Mouse (Mus musculus) forebrain, embryonic 16.5 days (tissue): Measurements from ENCODE around the gene Gm49403. TPM values are rescaled to one million over a fixed set of nuclear protein-coding genes. Genes with fewer than 3 reads are reported as not detected.

Experiments used
- ATAC-seq: fragments of 200-750 bp; cut with Nextera tagmentation; 2 replicates; pipeline ENCODE4 v1.8.0; 2017; ENCODE audit warnings: mild to moderate bottlenecking, moderate library complexity
- H3K27ac ChIP-seq: fragments of 300-500 bp; sonication (generic); 2 replicates; pipeline ENCODE4 v1.5.1; 2014; ENCODE audit warnings: low read length, control low read depth
- H3K27me3 ChIP-seq: fragments of 300-500 bp; sonication (generic); replicated peaks from 2 replicates; pipeline ENCODE4 v1.6.1; 2014; ENCODE audit warnings: low read length; ENCODE audit not compliant: control insufficient read depth, insufficient read depth
- H3K36me3 ChIP-seq: fragments of 300-500 bp; sonication (generic); 2 replicates; pipeline ENCODE4 v1.6.1; 2014; ENCODE audit not compliant: control insufficient read depth, insufficient read depth
- H3K4me1 ChIP-seq: fragments of 300-500 bp; sonication (generic); replicated peaks from 2 replicates; pipeline ENCODE4 v1.6.1; 2014; ENCODE audit warnings: low read length; ENCODE audit not compliant: control insufficient read depth, insufficient read depth
- H3K4me2 ChIP-seq: fragments of 300-500 bp; sonication (generic); 2 replicates; pipeline ENCODE4 v1.6.1; 2014; ENCODE audit warnings: mild to moderate bottlenecking, low read length, control low read depth
- H3K4me3 ChIP-seq: fragments of 300-500 bp; sonication (generic); replicated peaks from 2 replicates; pipeline ENCODE4 v1.5.1; 2014; ENCODE audit warnings: mild to moderate bottlenecking, low read length, control low read depth
- H3K9ac ChIP-seq: fragments of 300-500 bp; sonication (generic); replicated peaks from 2 replicates; pipeline ENCODE4 v1.6.1; 2014; ENCODE audit warnings: low read depth, low read length, control low read depth
- H3K9me3 ChIP-seq: fragments of 300-500 bp; sonication (generic); 2 replicates; pipeline ENCODE4 v1.6.1; 2016; ENCODE audit warnings: low read length; ENCODE audit not compliant: control insufficient read depth
- WGBS: fragments of 180-500 bp; shearing (Covaris S2); extraction: QIAGEN DNeasy Blood & Tissue Kit; methylation state at CpG from one replicate; pipeline ENCODE4 v1.1.7; 2014; 5-methylcytosine and 5-hydroxymethylcytosine counted together
- polyA plus RNA-seq: library from polyadenylated mRNA; unstranded; fragments of >200 nt; fragmentation: Nextera tagmentation; extraction: Ambion mirVana; gene quantifications from 2 replicates; pipeline ENCODE4 v1.2.1, GENCODE M21; 2015

The Gm49403 gene
- polyA plus RNA-seq, 1 experiment from 2014 or later: not detected

DNA sequence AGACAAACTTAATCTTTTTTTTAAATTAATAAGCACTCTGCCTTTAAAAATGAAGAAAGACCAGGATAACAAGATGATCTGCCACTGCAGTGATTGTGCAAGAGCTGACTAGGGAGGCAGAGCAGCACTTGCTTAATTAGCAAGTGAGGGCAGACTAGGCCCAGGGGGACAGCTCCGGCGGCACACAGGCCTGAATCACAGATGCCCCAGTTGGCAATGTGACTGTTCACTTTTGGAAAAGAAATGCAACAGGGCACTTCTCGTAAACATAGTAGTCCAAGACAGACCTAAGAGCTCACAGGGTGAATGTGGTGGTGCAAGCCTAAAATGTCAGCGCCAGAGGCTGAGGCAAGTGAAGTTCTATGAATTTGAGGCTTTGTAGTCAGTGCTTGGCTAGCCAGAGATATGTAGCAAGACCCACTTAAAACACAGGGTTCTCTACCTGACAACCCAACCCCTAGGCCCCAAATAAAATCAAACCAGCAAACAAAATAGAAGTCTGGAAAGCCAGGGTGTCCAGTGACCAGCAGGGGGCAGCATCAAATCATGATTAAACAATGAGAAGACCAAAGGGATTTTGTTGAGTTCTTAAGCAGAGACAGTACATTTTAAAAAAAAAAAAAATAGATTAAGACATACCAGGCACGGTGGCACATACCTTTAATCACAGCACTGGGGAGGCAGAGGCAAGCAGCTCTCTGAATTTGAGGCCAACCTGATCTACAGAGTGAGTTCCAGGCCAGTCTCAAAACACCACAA lies 39.2 kb upstream of the Gm49403 start:
- Histone ChIP-seq H3K27me3 (no peaks in the 10 kb centered on the region), H3K9me3 (no peaks in the 10 kb centered on the region), H3K36me3 (peaks cover 16% of the 10 kb centered on the region), H3K4me2 (no peak overlapping the region), H3K9ac (no peak overlapping the region), H3K4me3 (no peak overlapping the region), H3K4me1 (peaks cover 22% of the 10 kb centered on the region), H3K27ac (no peak overlapping the region)
- WGBS: 59% methylated on average over 5 of the region's 5 CpGs
- ATAC-seq: no peak

DNA sequence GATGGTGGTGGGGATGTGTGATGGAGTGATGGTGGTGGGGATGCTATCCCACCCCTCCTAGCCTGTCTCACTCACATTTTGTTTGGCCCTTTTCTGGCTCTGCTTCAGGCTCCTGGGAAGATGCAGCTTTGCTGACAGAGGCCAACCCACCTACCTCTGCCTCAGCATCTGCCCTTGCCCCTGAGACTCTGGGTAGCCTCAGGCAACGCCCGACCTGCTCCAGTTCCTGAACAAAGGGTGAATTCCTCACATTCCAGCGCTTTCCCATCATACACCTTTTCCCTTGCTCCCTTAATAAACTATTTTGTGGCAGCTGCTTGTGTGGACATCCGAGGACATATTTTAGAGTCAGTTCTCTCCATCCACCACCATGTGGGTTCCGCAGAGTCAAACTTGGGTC lies 35.4 kb upstream of the Gm49403 start:
- Histone ChIP-seq H3K9me3 (no peaks in the 10 kb centered on the region), H3K27me3 (no peaks in the 10 kb centered on the region), H3K4me3 (no peak overlapping the region), H3K9ac (no peak overlapping the region), H3K27ac (no peak overlapping the region), H3K4me2 (no peak overlapping the region), H3K36me3 (peaks cover 14% of the 10 kb centered on the region), H3K4me1 (0 out of 2 replicates have a peak, but pooled peaks cover 3% of the 10 kb centered on the region)
- ATAC-seq: no peak
- 84% methylated on average over 5 of the region's 5 CpGs for WGBS

DNA sequence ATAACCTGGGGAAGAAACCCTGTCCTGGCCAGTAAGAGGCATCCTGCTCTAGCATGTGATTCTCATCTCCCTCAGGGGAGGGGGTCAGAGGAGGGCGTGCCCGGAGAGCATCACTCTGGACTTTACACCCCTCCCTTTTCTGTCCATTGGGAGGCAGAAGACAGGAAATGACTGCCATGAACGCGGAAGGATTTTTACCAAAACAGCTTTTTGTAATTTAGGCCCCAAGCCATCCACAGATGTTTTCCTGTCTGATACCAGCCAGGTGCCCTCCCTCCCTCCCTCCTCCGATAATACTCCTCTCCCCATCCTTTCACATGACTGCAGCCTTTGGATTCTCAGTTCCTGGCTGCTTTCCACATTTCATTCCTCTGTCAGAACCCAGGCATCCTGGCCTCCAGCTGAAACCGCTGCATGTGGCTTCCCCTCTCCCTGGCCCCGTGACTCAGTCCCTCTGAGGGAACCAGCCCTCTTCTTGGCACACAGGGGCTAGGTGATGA lies 33.3 kb upstream of the Gm49403 start, which contains the start of gene Lrrn4cl:
Gene Lrrn4cl, plus strand, starts transcription at position 367 of the 500 bp plus-strand sequence.
- Histone ChIP-seq H3K9me3 (no peaks in the 10 kb centered on the region), H3K9ac (no peak within 1 kb of the TSS), H3K4me3 (no peak within 1 kb of the TSS), H3K27ac (no peak within 1 kb of the TSS), H3K36me3 (peaks cover 14% of the 10 kb centered on the region), H3K27me3 (no peaks in the 10 kb centered on the region), H3K4me2 (no peak within 1 kb of the TSS), H3K4me1 (no peaks in the 10 kb centered on the region)
- no peak for ATAC-seq
- WGBS: 28% methylated on average over 7 of the region's 7 CpGs

DNA sequence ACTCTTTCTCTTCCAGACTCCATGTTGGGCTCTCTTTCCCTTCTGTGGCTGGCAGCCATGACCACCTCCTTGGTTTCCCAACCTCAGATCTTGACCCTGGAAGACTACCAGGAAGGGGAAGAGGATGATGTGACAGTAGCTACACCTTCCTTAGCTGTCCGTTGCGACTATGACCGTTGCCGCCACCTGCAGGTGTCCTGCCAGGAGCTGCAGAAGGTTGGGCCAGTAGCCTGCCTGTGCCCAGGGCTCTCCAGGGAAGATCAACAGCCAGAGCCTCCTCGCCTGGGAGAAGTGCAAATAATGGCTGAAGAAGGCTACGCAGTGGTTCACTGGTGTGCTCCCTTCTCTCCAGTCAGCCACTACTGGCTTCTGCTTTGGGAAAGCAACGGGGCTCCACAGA lies 32.1 kb upstream of the Gm49403 start:
- Histone ChIP-seq H3K27ac (no peak overlapping the region), H3K4me1 (no peaks in the 10 kb centered on the region), H3K4me3 (no peak overlapping the region), H3K36me3 (peaks cover 8% of the 10 kb centered on the region), H3K4me2 (no peak overlapping the region), H3K9me3 (no peaks in the 10 kb centered on the region), H3K27me3 (no peaks in the 10 kb centered on the region), H3K9ac (no peak overlapping the region)
- WGBS: 46% methylated on average over 7 of the region's 7 CpGs
- no peak for ATAC-seq

DNA sequence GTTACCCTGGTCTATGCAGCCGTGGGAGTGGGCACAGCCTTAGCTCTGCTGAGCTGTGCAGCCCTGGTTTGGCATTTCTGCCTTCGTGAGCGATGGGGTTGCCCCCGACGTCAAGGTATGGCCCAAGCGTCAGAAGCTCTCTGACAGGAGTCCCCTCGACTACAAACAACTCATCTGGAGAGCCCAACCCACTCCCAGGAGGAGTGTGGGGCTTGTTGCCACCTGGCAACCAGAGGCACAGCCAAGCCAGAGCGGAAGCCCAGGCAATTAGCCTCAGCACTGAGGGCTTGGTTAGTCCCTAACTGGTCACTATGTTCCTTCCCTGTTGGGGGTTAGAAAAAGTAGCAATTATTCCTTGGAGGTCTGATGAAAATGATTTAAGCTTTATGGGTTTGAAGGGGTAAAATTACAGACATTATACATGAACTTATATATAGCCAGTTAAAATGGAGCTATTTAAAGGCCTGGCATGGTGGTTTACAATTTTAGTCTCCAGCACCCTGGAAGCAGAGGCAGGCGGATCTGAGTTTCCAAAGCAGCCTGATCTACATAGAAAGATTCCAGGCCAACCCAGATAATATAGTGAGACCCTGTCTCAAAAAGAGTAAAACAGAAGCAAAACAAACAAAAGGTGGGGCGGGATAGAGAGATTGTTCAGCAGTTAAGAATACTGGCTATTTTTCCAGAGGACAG lies 31.3 kb upstream of the Gm49403 start:
- H3K9ac ChIP-seq: no peak overlapping the region
- H3K4me3 ChIP-seq: no peak overlapping the region
- no peaks in the 10 kb centered on the region for H3K27me3 ChIP-seq
- H3K27ac ChIP-seq: no peak overlapping the region
- H3K36me3 ChIP-seq: 0 out of 2 replicates have a peak, but pooled peaks cover 2% of the 10 kb centered on the region
- H3K4me1 ChIP-seq: no peaks in the 10 kb centered on the region
- WGBS: 57% methylated on average over 10 of the region's 10 CpGs
- H3K9me3 ChIP-seq: no peaks in the 10 kb centered on the region
- no peak overlapping the region for H3K4me2 ChIP-seq
- no peak for ATAC-seq

DNA sequence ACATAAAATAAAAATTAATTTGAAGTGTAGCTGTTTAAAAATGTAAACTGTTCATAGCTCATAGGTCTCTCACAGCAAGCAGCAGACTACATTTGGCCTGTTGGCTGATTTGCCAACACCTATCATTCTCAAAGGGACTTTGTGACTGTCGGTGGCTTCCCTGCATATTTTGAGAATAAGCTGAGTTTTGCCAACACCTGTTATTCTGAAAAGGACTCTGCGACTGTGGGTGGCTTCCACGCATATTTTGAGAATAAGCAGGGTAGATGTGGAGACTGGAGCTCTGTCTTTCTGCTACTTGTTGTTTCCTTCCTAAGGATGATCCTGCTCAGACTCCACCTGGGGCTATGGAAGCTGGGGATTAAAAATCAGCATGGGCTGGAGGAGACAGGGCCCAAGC lies 30.6 kb upstream of the Gm49403 start:
- Histone ChIP-seq H3K9me3 (no peaks in the 10 kb centered on the region), H3K27ac (no peak overlapping the region), H3K4me3 (no peak overlapping the region), H3K9ac (no peak overlapping the region), H3K4me2 (no peak overlapping the region), H3K4me1 (no peaks in the 10 kb centered on the region), H3K36me3 (0 out of 2 replicates have a peak, but pooled peaks cover 2% of the 10 kb centered on the region), H3K27me3 (no peaks in the 10 kb centered on the region)
- 85% methylated on average over 3 of the region's 3 CpGs for WGBS
- no peak for ATAC-seq

DNA sequence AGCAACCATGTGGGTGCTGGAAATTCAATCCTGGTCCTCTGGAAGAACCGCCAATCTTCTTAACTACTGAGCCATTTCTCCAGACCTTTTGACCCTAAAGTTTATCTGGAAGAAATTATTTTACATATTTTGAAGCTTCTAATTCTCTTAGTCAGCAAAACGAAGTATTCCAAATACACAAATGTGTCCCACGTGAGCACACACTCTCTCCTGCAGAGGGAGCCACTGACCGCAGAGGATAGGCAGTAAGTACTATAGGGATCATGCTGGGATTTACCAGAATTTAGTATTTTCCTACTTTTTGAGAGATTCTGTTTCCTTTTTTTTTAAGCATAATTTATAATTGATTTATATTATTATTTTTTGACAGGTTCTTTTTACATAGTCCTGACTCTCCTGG lies 26.0 kb upstream of the Gm49403 start:
- Histone ChIP-seq H3K9me3 (no peaks in the 10 kb centered on the region), H3K4me3 (no peak overlapping the region), H3K9ac (no peak overlapping the region), H3K4me2 (no peak overlapping the region), H3K36me3 (no peaks in the 10 kb centered on the region), H3K4me1 (no peaks in the 10 kb centered on the region), H3K27ac (no peak overlapping the region), H3K27me3 (no peaks in the 10 kb centered on the region)
- no peak for ATAC-seq
- 32% methylated on average over 4 of the region's 4 CpGs for WGBS

DNA sequence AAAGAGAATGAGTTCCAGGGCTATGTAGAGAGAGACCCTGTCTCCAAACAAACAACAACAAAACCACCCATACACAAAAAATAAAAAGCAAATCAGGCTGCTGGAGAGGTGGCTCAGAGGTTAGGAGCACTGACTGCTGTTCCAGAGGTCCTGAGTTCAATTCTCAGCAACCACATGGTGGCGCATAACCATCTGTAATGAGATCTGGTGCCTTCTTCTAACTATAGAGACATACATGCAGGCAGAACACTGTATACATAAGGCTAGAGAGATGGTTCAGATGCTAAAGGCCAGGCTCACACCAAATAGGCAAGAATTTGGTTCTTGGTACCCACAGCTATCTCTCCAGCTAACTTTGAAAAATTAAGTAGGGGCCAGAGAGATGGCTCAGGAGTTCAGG lies 24.7 kb upstream of the Gm49403 start:
- Histone ChIP-seq H3K4me1 (no peaks in the 10 kb centered on the region), H3K4me3 (no peak overlapping the region), H3K36me3 (no peaks in the 10 kb centered on the region), H3K9me3 (no peaks in the 10 kb centered on the region), H3K9ac (no peak overlapping the region), H3K27me3 (no peaks in the 10 kb centered on the region), H3K27ac (no peak overlapping the region), H3K4me2 (no peak overlapping the region)
- ATAC-seq: no peak
- 24% methylated on average over 1 of the region's 1 CpGs for WGBS

DNA sequence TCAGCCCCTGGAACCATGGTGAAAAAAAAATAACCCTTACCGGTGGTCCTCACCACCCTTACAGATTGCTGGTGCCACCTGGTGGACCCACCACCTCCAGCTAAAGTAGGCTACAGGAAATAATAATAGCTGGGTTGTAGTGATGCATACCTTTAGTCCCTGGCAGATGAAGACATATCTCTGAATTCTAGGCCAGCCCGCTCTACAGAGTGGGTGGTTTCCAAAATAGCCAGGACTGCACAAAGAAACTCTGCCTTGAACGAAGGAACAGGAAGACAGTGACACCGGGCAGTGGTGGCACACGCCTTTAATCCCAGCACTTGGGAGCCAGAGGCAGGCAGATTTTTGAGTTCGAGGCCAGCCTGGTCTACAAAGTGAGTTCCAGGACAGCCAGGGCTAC lies 19.5 kb upstream of the Gm49403 start:
- Histone ChIP-seq H3K36me3 (no peaks in the 10 kb centered on the region), H3K4me3 (no peak overlapping the region), H3K27me3 (0 out of 2 replicates have a peak, but pooled peaks cover 2% of the 10 kb centered on the region), H3K9me3 (no peaks in the 10 kb centered on the region), H3K4me1 (no peaks in the 10 kb centered on the region), H3K27ac (no peak overlapping the region), H3K4me2 (no peak overlapping the region), H3K9ac (no peak overlapping the region)
- WGBS: 89% methylated on average over 6 of the region's 6 CpGs
- ATAC-seq: no peak
